In genomic region chr2:118539881-118540516, GRCm38 (mm10) we compare ENCODE assay signal across 7 mouse cellular contexts. TPM values are rescaled to one million over a fixed set of nuclear protein-coding genes. Genes with fewer than 3 reads are reported as not detected.
DNase-seq lines count a peak whose midpoint lies in the region; ATAC-seq and TF ChIP-seq lines count a peak whose summit lies in the region.

No protein-coding gene starts in this region.

- no peaks in the 10 kb centered on the region for H3K27me3 ChIP-seq in limb, embryonic 13.5 days
- H3K27me3 ChIP-seq in midbrain, embryonic 16.5 days (ENCODE audit: control insufficient read depth, insufficient read depth, low read depth, low read length): no peaks in the 10 kb centered on the region

- peak; percentile 45 for ATAC-seq in common myeloid progenitor, adult 5-6 weeks (replicated peaks; ENCODE audit: low read depth, poor library complexity, severe bottlenecking)
- no peak for ATAC-seq in limb, embryonic 13.5 days (ENCODE audit: low FRiP score, low read depth)
- no peak for ATAC-seq in midbrain, embryonic 16.5 days

- no peak for TF ChIP-seq POLR2A in bone marrow, adult 2 months (IDR thresholded peaks at IDR 0.05; ENCODE audit: borderline replicate concordance, control insufficient read depth, low read depth, low read length)

- peaks cover 5% of the 10 kb centered on the region for H3K4me1 ChIP-seq in bone marrow, adult 2 months (ENCODE audit: control insufficient read depth, insufficient read depth, low read length)
- peaks cover 67% of the 10 kb centered on the region for H3K4me1 ChIP-seq in limb, embryonic 13.5 days
- H3K4me1 ChIP-seq in midbrain, embryonic 16.5 days (ENCODE audit: control insufficient read depth, insufficient read depth, low read length): peaks cover 14% of the 10 kb centered on the region

- intact Hi-C loops in heart, postnatal 36 days (cut with DNase I): no loop called here

- peak; percentile 47 to 67 for DNase-seq in heart, postnatal 36 days
- DNase-seq in skeletal muscle tissue, adult 2 months (ENCODE audit: low read depth, low spot score): peak; percentile 81
- DNase-seq in right cerebral cortex, postnatal 4 days: no peak

- WGBS in bone marrow, adult 2 months: 53% methylated on average over 9 of the region's 9 CpGs
- WGBS in limb, embryonic 13.5 days: 36% methylated on average over 9 of the region's 9 CpGs
- WGBS in midbrain, embryonic 16.5 days: 55% methylated on average over 9 of the region's 9 CpGs

- peaks cover 3% of the 10 kb centered on the region; the same call in 1 of the 2 replicates for H3K9me3 ChIP-seq in limb, embryonic 13.5 days
- H3K9me3 ChIP-seq in midbrain, embryonic 16.5 days (replicated peaks; ENCODE audit: control insufficient read depth, low read length, poor library complexity, severe bottlenecking): no peaks in the 10 kb centered on the region

- 0 out of 2 replicates have a peak overlapping the region, but pooled peaks have one; percentile 20 for H3K27ac ChIP-seq in bone marrow, adult 2 months (ENCODE audit: control insufficient read depth, insufficient read depth, low read depth, low read length, poor library complexity)
- H3K27ac ChIP-seq in limb, embryonic 13.5 days: peak overlapping the region; percentile 85
- H3K27ac ChIP-seq in midbrain, embryonic 16.5 days (ENCODE audit: low read length): no peak overlapping the region

- no peak overlapping the region for H3K9ac ChIP-seq in limb, embryonic 13.5 days
- H3K9ac ChIP-seq in midbrain, embryonic 16.5 days (ENCODE audit: low read depth, low read length): no peak overlapping the region

- no peak overlapping the region for H3K4me2 ChIP-seq in limb, embryonic 13.5 days (replicated peaks)
- H3K4me2 ChIP-seq in midbrain, embryonic 16.5 days (ENCODE audit: low read length): no peak overlapping the region

- TF ChIP-seq CTCF in bone marrow, adult 2 months (IDR thresholded peaks at IDR 0.05; ENCODE audit: control insufficient read depth, insufficient read depth, low read length): no peak

- no peak overlapping the region for H3K4me3 ChIP-seq in bone marrow, adult 2 months (replicated peaks; ENCODE audit: control insufficient read depth, low read depth, low read length)
- H3K4me3 ChIP-seq in limb, embryonic 13.5 days: no peak overlapping the region
- no peak overlapping the region for H3K4me3 ChIP-seq in midbrain, embryonic 16.5 days (ENCODE audit: low read depth, low read length)

- H3K36me3 ChIP-seq in limb, embryonic 13.5 days: peaks cover 20% of the 10 kb centered on the region
- no peaks in the 10 kb centered on the region for H3K36me3 ChIP-seq in midbrain, embryonic 16.5 days (ENCODE audit: control insufficient read depth, insufficient read depth, low read length)

RNA-seq across cellular contexts. Expression of gene Bmf, which starts 9.5 kb away (rescaled TPM):
- 7.3 and 8.8 TPM in 2 replicates for polyA plus RNA-seq in bone marrow, adult 2 months (2011; ENCODE audit: insufficient read depth, insufficient read length, low replicate concordance, missing spikeins)
- 0.37 and 0.44 TPM in 2 replicates for total RNA-seq in common myeloid progenitor, adult 5-6 weeks (2017)
- 1 to 10 TPM; 6.7 to 8.2 TPM for total RNA-seq in heart, postnatal 36 days (2021)
- 6.8 and 7.3 TPM in 2 replicates for polyA plus RNA-seq in limb, embryonic 13.5 days (2015; fragmentation: Nextera tagmentation; extraction: Ambion mirVana)
- 1.2 and 2.0 TPM in 2 replicates for polyA plus RNA-seq in midbrain, embryonic 16.5 days (2015; fragmentation: Nextera tagmentation; extraction: Ambion mirVana)

RNA-seq across cellular contexts. Expression of gene Bub1b, which starts 58.0 kb away (rescaled TPM):
- 35.3 and 44.1 TPM in 2 replicates for polyA plus RNA-seq in bone marrow, adult 2 months (2011; ENCODE audit: insufficient read depth, insufficient read length, low replicate concordance, missing spikeins)
- total RNA-seq in common myeloid progenitor, adult 5-6 weeks (2017): 103 and 106 TPM in 2 replicates
- 1 to 10 TPM; 1.4 to 1.8 TPM for total RNA-seq in heart, postnatal 36 days (2021)
- 85.6 and 89.9 TPM in 2 replicates for polyA plus RNA-seq in limb, embryonic 13.5 days (2015; fragmentation: Nextera tagmentation; extraction: Ambion mirVana)
- 7.0 and 8.8 TPM in 2 replicates for polyA plus RNA-seq in midbrain, embryonic 16.5 days (2015; fragmentation: Nextera tagmentation; extraction: Ambion mirVana)
